Mouse (Mus musculus) hindlimb bud, embryonic 11.5 days (tissue): ENCODE measurements at regions not wholly inside any gene's neighbourhood (a gene's known extent, or its start where the extent isn't known, plus 50 kb on each side); places are given as distances from the start of the nearest gene placed in this dataset.
A peak's percentile ranks its signal among the peaks of the same experiment; 100 is the strongest.

Experiments used
- DNase-seq: peaks from one replicate; pipeline ENCODE4 v3.0.0-alpha.2; 2012; ENCODE audit warnings: low read depth, low spot score; ENCODE audit errors: extremely low spot score

DNA sequence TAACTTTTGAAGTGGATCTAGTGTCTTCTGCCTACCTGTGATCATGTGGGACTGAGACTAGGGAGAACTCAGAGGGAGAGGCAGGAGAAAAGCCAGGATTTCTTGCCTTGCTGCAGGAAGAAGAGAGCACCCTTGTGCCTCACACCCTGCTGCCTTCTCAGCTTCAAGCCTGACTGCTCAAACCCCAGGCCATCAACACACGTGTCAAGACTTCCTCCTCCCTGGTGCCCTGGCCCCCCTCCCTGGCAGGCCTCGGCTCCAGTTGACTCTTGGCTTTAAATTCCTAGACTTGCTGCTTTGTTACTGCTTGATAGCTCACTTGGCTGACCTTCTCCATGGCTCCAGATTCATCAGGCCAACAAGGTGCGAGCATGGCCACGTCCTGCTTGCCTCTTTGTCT lies 250.1 kb upstream of the Mki67 start:
- no peak for DNase-seq

- no peak for DNase-seq
Observed at GRCm38 (mm10) chr7:135968638-135969037, 252.5 kb upstream of the Mki67 start.

DNA sequence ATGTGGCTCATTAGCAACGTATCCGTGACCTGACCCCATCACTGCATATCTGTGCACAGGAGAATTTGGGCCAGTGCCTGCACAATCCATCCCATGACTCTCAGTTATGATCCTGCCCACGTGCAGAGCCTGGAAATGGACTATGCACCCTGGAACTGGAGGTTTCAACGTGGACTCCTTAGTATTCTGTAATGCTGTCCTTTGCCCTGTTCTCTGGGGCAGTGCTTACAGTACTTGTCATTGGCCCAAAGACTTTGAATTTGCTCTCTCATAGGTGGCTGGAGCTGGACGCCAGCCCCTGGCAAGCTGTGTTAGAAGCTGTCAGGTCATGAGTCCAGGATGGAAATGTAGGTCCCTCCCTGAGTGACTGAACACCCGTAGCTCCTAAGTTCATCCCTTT lies 269.9 kb upstream of the Mki67 start:
- DNase-seq = no peak

GRCm38 (mm10) chr7:135990321-135990720 lies 274.2 kb upstream of the Mki67 start:
- DNase-seq = no peak

DNA sequence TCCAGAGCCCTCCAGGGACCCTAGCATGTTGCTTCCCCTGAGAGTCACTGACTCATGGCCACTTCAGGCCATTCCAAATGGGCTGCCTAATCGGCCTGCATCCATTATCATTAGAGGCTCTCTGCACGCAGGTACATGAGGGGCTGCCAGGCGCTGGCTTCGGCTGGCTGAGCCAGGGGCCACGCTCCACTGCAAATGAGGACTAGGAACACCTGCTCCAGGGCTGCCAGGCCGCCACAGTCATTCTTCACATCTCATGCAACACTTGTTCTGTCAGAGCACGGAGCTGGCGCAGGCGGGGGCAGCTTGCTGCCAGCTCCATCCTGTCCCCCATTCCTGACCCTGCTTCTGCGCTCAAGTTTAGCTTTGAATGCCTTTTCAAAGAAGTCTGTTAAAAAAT lies 280.7 kb upstream of the Mki67 start:
- DNase-seq = no peak

GRCm38 (mm10) chr7:135997640-135998039 lies 281.5 kb upstream of the Mki67 start:
- DNase-seq = no peak

- peak; percentile 95 for DNase-seq
Observed at GRCm38 (mm10) chr7:136002382-136002781, 286.2 kb upstream of the Mki67 start.

GRCm38 (mm10) chr7:136003291-136003690 lies 287.1 kb upstream of the Mki67 start:
- no peak for DNase-seq

DNA sequence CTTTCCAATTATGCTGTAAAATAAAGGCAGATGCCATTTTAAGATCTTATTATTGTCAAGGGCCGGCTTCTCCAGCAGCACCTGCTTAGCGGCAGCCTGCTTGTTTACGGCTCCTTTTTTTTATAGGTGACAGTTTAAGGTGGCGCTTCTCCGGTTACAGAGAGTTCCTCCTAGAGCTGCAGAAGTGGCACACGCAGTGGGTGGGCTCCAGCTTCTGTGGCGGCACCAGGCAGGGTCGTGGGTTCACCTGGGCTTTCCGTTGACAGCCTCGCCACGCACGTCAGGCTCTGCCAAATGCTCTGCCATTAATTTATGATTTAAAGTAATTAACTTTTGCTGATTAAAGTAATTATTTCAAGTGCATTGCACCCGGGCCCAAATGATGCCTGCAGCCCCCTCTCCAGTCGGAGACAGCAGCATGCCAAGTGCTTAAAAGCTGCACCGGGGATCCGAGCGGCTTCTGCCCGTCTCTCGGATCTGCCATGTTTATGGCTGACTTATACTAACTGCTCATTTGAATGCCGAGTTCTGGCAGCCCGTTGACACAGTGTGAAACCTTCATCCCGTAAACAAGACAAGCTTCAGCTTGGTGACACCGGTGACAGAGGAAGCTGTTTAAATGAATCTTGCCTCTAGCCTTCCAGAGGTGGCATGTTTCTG lies 291.8 kb upstream of the Mki67 start:
- no peak for DNase-seq

GRCm38 (mm10) chr7:136008486-136008885 lies 292.3 kb upstream of the Mki67 start:
- no peak for DNase-seq

DNA sequence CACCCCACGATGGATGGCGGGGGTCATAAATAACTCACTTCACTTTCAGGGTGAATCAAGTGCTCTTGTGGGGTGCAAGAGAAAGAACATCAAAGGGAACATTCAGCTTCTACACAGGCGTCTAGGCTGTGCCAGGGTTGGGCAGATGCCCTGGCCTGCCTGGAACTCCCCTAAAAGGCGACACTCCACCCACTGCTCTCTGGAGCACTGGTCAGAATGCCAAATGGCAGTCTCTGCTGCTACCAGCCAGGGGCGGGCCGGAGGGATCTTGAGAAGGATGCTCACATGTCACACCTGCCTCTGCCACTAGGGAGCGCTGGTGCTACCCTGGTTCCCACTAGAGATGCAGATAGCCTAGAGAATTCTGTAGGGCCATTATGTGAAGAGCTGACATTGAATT lies 293.9 kb upstream of the Mki67 start:
- no peak for DNase-seq

DNA sequence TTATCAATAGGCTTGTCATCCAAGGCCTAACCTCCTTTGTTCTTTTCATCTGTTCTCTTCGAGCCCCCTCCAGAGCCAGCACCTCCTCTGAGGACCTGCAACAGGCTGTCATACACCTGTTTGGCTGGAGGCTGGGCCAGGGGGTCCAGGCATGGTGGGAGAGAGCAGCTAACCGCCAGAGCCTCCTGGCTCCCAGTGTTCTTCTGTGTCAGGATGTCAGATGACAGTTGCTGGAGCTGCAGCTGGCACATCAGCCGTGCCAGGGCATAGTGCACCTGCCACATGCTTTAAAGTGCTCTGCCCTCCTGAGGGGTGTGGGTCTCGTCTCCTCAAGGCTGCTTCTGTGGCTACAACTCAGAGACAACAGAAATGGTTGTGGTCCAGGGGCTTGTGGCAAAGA lies 298.5 kb upstream of the Mki67 start:
- no peak for DNase-seq

DNA sequence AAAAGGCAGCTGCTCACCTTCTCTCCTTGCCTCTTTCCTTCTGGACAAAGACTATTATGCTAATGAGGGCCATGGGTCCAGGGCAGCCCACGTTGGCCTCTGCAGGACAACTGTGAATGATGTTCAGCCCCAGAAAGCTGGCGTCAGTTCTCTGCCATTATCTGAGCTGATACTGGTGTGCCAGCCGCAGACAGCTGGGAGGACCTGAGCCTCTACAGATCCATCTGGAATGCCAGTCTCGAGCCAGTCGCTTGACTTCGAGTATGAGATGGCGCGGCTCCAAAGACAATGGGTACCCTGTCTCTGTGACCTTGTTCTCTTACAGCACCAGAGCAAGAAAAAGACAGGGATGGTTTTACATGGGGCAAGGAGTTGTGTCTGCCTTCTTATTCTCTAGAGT lies 300.8 kb upstream of the Mki67 start:
- no peak for DNase-seq

DNA sequence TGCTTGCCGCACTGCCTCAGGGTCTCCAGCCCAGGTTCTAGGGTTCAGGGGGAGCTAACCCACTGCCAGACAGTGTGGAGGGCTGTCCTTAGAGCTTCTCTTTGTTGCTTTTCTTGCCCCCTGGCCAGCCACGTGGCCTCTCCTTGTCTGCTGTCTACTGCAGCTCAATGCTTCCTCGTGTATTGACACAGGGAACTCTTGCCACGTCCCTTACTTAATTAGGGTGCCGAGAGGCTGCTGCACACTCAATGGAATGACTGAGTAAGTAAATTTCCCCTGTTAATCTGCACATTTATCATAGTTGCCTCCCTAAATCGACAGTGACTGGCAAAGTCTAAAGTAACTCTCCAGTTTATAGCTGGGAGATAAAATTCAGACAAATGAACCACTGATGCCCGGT lies 304.4 kb upstream of the Mki67 start:
- no peak for DNase-seq

DNA sequence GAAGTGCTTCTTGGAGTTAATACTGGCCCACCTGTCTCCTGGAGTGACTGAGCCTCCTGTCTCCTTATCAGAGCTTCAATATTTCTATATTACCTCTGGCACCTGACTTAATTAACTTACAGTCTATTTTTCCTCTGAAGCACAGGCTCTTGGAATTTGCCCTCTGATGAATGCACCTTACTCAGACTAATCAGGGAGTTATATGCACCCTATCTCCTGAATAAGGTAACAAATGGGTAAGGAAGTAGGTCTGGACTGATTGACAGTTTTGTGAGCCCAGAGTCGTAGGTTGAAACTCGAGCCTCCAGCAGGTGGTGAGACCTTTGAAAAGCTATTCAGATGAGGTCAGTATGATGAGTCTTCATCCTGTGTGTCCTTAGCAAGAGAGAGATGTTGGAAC lies 304.9 kb upstream of the Mki67 start:
- DNase-seq = no peak

DNA sequence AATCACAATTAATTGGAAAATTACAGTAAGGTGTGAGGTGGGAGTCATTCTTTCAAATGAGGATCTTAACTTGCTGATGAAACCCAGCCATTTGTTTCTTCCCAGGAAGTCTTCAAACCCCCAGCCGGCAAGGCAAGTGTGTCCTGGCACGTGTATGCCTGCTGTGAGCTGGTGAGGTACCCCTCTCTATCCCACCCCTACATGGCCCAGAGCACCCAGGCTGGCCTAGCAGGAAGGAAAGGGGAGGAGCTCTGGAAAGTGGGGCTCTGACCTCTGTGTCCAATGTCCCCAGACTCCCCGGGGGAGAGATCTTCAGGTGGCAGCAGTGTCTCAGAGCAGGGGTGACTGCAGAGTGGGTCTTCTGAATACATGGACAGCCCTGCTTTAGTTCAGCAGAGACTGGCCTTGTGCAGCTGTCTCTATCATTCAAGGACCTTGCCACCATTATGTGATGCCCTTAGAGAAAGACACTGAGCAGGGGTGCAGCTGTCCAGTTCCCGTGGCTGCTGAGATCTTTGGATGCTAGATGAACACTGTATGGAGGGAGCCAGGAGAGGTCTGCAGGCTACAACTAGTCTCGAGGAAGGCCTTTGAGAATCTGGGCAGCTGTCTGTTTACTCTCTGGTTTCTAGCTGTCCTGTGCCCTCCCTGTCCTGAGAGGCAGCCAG lies 306.8 kb upstream of the Mki67 start:
- no peak for DNase-seq

GRCm38 (mm10) chr7:136026451-136026850 lies 310.3 kb upstream of the Mki67 start:
- no peak for DNase-seq

DNA sequence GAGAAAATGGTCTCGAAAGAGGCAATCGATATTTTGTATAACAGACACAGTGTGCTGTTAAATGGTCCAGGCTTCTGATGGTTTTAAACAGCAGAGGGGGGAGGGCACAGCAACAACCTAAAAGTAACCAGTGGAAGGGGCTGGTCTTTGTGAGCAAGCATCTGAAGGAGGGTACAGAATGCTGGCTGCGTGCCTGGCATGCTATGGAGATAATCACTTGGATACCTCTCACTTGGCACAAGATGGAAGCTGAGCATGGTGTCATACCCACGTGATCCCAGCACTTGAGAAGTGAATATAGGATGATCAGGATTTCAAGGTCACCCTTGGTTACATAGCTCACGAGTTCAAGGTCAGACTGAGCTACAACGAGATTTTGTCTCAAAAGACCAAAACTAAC lies 315.9 kb upstream of the Mki67 start:
- DNase-seq = no peak

DNA sequence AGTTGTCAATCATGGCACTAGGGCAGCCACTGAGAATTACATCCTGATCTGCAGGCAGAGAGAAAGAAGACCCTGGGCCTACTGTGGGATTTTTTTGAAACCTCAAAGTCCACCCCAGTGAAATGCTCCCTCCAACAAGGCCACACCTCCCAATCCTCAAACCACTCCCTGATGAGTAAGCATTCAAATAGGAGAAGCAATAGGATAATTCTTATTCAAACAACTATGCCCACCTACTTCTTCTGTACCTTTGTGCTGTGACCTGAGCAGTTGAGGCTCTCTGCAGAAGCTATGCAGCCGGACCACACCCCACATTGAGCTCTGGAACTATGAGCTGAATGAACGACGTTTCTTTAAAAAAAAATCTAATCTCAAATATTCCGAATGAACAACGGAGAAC lies 317.4 kb upstream of the Mki67 start:
- DNase-seq = no peak

GRCm38 (mm10) chr7:136035735-136036134 lies 319.6 kb upstream of the Mki67 start:
- DNase-seq = no peak

- no peak for DNase-seq
Observed at GRCm38 (mm10) chr7:136038072-136038471, 321.9 kb upstream of the Mki67 start.

GRCm38 (mm10) chr7:136038906-136039305 lies 322.7 kb upstream of the Mki67 start:
- DNase-seq = no peak

DNA sequence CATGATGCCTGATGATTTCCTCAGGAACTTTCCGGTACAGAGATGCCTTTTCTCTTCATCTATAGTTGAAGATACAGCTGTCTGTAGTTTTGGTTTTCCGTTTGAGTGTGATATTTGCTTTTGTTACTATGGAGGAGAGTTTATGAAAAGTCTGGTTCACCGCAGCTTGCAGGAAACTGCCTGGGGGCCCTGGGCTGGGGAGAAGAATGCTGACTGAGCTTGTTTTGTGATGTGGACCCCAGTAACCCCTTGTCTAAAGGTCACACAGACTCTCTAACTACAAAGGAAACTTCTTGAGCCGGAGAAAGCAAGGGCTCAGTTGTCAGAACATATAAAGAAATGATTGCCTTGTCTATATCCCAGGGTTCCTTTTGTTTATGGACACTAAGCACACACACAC lies 325.8 kb upstream of the Mki67 start:
- no peak for DNase-seq
